Mouse (Mus musculus) forebrain, embryonic 15.5 days (tissue): ENCODE measurements at regions not wholly inside any gene's neighbourhood (a gene's known extent, or its start where the extent isn't known, plus 50 kb on each side); places are given as distances from the start of the nearest gene placed in this dataset.

Experiments
- ATAC-seq: fragments of 200-750 bp; cut with Nextera tagmentation; replicated peaks from 2 replicates; pipeline ENCODE4 v1.8.0; 2017; ENCODE audit warnings: mild to moderate bottlenecking, moderate TSS enrichment, moderate library complexity
- H3K27ac ChIP-seq: fragments of 300-500 bp; sonication (generic); replicated peaks from 2 replicates; pipeline ENCODE4 v1.5.1; 2015; ENCODE audit warnings: mild to moderate bottlenecking, inconsistent platforms
- H3K27me3 ChIP-seq: fragments of 300-500 bp; sonication (generic); 2 replicates; pipeline ENCODE4 v1.6.1; 2015; ENCODE audit warnings: inconsistent platforms
- H3K36me3 ChIP-seq: fragments of 300-500 bp; sonication (generic); 2 replicates; pipeline ENCODE4 v1.6.1; 2015; ENCODE audit warnings: mild to moderate bottlenecking, inconsistent platforms
- H3K4me1 ChIP-seq: fragments of 300-500 bp; sonication (generic); 2 replicates; pipeline ENCODE4 v1.6.1; 2015; ENCODE audit warnings: inconsistent platforms
- H3K4me2 ChIP-seq: fragments of 300-500 bp; sonication (generic); replicated peaks from 2 replicates; pipeline ENCODE4 v1.6.1; 2015; ENCODE audit warnings: mild to moderate bottlenecking, inconsistent platforms
- H3K4me3 ChIP-seq: fragments of 300-500 bp; sonication (generic); 2 replicates; pipeline ENCODE4 v1.5.1; 2015; ENCODE audit warnings: mild to moderate bottlenecking, inconsistent platforms
- H3K9ac ChIP-seq: fragments of 300-500 bp; sonication (generic); replicated peaks from 2 replicates; pipeline ENCODE4 v1.6.1; 2015; ENCODE audit warnings: mild to moderate bottlenecking, inconsistent platforms
- H3K9me3 ChIP-seq: fragments of 300-500 bp; sonication (generic); 2 replicates; pipeline ENCODE4 v1.6.1; 2016; ENCODE audit warnings: inconsistent platforms
- WGBS: fragments of 180-500 bp; shearing (Covaris S2); methylation state at CpG from one replicate; pipeline ENCODE4 v1.1.7; 2015; ENCODE audit warnings: mixed read lengths; 5-methylcytosine and 5-hydroxymethylcytosine counted together

DNA sequence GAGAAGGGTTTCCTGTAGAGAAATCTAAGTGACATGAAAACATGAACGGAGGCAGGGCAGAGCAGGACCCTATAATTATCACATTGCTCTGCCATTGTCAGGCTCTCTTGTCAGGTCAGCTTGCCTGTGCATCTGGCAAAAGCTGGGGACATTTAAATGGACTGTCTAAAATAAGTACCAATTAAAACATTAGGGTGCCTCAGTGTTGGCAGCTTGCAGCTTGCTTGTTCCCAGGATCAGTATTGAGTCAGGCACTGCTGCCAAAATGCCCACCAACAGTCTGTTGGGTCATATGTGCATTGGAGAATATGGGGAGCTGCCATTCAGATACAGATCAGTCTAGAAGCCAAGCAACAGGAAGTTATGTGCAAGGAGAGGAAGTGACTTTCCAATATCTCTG lies 349.5 kb upstream of the B3gat1 start:
- Histone ChIP-seq H3K4me3 (no peak overlapping the region), H3K9ac (no peak overlapping the region), H3K9me3 (no peaks in the 10 kb centered on the region), H3K4me1 (no peaks in the 10 kb centered on the region), H3K4me2 (no peak overlapping the region), H3K27me3 (no peaks in the 10 kb centered on the region), H3K27ac (no peak overlapping the region), H3K36me3 (no peaks in the 10 kb centered on the region)
- peak; percentile 85 for ATAC-seq
- 13% methylated on average over 1 of the region's 1 CpGs for WGBS

DNA sequence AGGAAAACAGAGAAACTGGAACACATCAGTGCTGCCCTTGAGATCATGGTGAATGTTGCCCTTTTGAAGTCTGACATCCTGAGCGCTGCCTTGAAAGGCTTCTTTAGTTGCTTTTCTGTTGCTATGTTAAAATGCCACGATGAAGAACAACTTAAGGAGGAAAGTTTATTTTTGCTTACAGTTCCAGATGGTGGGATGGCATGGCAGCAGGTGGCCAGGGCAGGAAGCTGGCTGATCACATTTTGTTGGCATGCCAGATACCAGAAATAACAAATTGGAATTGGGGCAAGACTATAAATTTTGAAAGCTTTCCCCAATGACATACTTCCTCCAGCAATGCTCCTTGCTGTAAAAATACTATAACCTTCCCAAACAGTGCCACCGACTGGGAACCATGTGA lies 334.9 kb upstream of the B3gat1 start:
- no peaks in the 10 kb centered on the region for H3K9me3 ChIP-seq
- ATAC-seq = no peak
- H3K27me3 ChIP-seq = no peaks in the 10 kb centered on the region
- no peak overlapping the region for H3K27ac ChIP-seq
- no peak overlapping the region for H3K4me2 ChIP-seq
- 81% methylated on average over 3 of the region's 3 CpGs for whole genome bisulfite sequencing
- H3K36me3 ChIP-seq = no peaks in the 10 kb centered on the region
- H3K4me3 ChIP-seq = no peak overlapping the region
- H3K4me1 ChIP-seq = no peaks in the 10 kb centered on the region
- H3K9ac ChIP-seq = no peak overlapping the region

DNA sequence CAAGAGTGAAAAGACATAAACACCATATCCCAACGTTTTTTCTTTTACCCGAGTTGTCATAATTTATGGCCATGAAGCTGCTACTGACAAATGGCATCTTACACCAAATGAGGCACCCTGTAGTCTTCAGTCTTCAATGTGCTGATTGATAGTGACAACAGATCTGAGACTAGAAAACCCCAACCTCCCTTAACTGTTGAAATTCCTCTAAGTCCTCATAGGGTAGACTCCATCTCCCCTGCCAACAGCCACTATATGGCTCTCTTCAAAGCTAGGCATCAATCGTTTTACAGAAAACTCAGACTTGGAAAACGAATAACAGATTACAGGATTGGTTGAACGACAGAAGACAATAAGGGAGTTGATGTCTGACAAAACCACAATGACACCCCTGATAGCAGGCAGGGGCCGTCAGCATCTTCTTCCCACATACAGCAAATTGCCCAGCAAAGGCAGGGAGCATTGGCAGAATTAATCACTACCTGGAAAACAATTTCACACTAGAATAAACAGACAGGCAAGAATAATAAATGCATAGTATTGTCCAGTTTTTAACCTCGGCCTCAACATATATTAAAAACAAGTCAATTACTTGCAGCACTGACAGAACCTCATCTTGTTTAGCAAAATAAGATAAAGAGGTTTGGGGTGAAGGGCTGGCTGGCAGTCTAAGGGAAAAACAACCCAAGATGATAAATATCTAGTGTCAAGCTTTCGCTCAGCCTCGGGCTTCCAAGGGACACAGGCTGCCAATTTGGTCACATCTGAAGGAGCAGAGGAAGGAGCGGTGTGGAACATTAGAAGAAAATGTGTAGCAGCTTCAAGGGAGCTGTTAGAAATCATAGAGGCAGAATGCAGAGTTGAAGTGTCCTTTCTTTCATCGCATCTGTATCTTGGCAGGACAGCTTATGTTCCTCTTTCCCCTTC lies 310.4 kb upstream of the B3gat1 start:
- WGBS = 61% methylated on average over 11 of the region's 11 CpGs
- Histone ChIP-seq H3K4me1 (peaks cover 6% of the 10 kb centered on the region; the same call in 1 of the 2 replicates), H3K4me3 (no peak overlapping the region), H3K36me3 (no peaks in the 10 kb centered on the region), H3K27me3 (no peaks in the 10 kb centered on the region), H3K9ac (no peak overlapping the region), H3K9me3 (no peaks in the 10 kb centered on the region), H3K4me2 (no peak overlapping the region), H3K27ac (no peak overlapping the region)
- no peak for ATAC-seq

DNA sequence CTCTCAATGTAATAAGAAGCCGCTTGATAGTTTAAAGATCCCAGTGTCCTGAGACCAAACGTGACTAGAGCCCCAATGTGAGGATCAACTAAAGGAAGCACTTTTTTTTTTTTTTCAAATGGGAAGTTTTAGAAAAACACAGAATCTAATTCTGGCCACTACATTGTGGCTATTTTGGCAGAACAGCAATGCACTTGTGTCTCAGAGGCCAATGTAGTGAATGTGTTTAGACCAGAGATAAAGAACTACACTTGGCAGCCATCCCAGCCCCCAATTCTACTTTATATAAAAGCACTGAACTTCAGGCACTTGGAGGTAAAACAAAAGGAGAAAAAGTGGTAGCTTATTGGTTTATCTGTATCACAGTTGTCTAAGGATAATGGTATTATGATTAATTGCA lies 298.0 kb upstream of the B3gat1 start:
- Histone ChIP-seq H3K4me2 (no peak overlapping the region), H3K9ac (no peak overlapping the region), H3K4me3 (no peak overlapping the region), H3K4me1 (0 out of 2 replicates have a peak, but pooled peaks cover 3% of the 10 kb centered on the region), H3K9me3 (no peaks in the 10 kb centered on the region), H3K36me3 (no peaks in the 10 kb centered on the region), H3K27me3 (no peaks in the 10 kb centered on the region), H3K27ac (no peak overlapping the region)
- ATAC-seq = peak; percentile 73
- 21% methylated on average over 2 of the region's 2 CpGs for WGBS

DNA sequence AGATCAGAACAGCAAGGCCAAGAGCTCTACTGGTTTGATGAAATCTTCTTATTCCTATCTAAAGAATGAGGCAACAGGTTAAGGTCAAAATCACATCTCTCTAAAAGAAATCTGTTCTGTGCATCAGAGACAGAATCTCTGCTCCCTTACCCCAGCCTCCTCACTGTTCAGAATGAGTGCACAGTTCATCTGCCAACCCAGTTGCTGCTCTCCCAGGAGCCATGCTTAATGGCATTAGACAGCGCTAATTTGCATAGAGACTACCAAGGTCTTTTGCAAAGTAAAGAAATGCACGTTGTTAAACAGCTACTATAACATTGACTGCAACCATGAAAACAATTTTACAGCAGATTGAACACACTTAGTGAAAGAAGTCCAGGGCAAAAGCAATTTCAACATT lies 296.3 kb upstream of the B3gat1 start:
- Histone ChIP-seq H3K4me1 (0 out of 2 replicates have a peak, but pooled peaks cover 3% of the 10 kb centered on the region), H3K4me2 (no peak overlapping the region), H3K4me3 (no peak overlapping the region), H3K9ac (no peak overlapping the region), H3K9me3 (no peaks in the 10 kb centered on the region), H3K27ac (no peak overlapping the region), H3K36me3 (no peaks in the 10 kb centered on the region), H3K27me3 (no peaks in the 10 kb centered on the region)
- no peak for ATAC-seq
- 48% methylated on average over 2 of the region's 2 CpGs for WGBS

DNA sequence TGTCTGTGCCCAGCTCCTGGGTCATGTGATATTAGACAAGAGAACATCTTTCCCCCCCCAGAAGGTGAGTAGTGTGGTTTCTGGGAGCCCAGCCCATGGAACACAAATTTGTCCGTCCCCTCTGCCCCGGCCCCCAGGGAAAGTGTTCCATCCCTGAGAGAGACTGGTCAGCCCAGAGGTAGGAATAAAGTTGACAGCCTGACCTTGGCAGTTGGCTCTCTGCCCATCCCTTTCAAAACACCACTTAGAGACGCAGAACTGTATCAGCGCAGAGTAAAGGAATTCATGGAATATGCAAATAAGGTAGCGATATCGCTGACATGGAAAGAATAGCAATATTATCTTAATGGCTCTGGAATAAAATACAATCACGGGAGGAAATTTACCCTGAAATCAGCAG lies 279.6 kb upstream of the B3gat1 start:
- Histone ChIP-seq H3K4me2 (no peak overlapping the region), H3K4me1 (peaks cover 6% of the 10 kb centered on the region; the same call in 1 of the 2 replicates), H3K9me3 (no peaks in the 10 kb centered on the region), H3K36me3 (no peaks in the 10 kb centered on the region), H3K27ac (no peak overlapping the region), H3K4me3 (no peak overlapping the region), H3K9ac (no peak overlapping the region), H3K27me3 (no peaks in the 10 kb centered on the region)
- no peak for ATAC-seq
- WGBS = 58% methylated on average over 7 of the region's 7 CpGs

DNA sequence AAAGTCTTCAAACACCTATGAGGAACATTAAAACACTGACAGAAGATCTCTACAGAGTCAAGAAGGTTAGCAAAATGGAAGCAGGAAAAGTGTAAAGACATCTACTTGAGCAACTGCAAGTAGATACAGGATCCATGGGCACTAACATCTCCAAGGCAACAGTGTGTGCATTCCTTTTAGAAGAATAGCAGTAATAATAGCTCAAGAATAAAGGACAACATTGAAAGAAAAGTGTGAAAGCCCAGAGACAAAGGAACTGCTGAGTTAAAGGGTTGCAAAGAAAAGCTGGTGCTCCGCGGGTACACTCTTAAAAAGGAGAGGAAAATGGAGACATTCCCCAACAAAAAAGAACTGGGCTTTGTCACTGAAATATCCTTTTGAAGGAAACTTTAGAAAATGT lies 272.4 kb upstream of the B3gat1 start:
- Histone ChIP-seq H3K36me3 (no peaks in the 10 kb centered on the region), H3K4me2 (no peak overlapping the region), H3K27ac (no peak overlapping the region), H3K9ac (no peak overlapping the region), H3K27me3 (no peaks in the 10 kb centered on the region), H3K4me3 (no peak overlapping the region), H3K4me1 (no peaks in the 10 kb centered on the region; the same call in 1 of the 2 replicates), H3K9me3 (no peaks in the 10 kb centered on the region)
- no peak for ATAC-seq
- 0% methylated on average over 2 of the region's 2 CpGs for WGBS

DNA sequence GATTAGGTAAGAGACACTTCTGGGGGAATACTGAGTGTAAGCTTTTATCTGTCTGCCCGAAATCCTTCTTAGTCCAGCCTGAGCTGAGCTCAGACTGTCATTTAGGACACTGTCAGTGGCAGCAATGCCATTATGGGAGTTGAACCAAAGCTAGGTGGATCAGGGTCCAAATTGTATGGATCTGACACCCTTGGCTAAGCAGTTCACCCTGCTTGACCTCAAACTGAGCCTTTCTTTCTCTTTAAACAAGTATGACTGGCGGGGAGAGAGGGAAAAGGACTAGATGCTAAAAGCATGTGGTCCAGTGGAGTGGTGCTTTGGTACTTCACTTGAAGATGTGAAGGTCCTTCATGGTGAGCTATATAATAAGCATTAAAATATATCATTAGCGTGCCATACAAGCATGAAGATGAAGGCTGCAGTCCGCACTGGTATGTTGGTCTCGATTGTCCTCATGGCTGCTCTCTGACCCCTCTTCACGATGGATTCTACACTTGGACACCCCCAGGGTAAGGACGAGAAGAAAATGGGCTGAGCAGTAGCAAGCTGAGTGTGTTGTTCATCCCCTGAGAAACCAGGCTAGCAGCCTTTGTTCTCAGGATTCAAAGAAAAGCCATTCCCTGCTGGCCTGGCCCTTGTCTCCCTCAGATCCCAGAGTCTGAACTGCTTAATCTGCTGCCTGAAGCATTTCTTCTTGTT lies 262.7 kb upstream of the B3gat1 start:
- Histone ChIP-seq H3K36me3 (no peaks in the 10 kb centered on the region), H3K9me3 (no peaks in the 10 kb centered on the region), H3K9ac (no peak overlapping the region), H3K4me2 (no peak overlapping the region), H3K4me3 (no peak overlapping the region), H3K27me3 (no peaks in the 10 kb centered on the region), H3K27ac (no peak overlapping the region), H3K4me1 (peaks cover 4% of the 10 kb centered on the region; the same call in 1 of the 2 replicates)
- no peak for ATAC-seq
- WGBS = 40% methylated on average over 7 of the region's 7 CpGs

DNA sequence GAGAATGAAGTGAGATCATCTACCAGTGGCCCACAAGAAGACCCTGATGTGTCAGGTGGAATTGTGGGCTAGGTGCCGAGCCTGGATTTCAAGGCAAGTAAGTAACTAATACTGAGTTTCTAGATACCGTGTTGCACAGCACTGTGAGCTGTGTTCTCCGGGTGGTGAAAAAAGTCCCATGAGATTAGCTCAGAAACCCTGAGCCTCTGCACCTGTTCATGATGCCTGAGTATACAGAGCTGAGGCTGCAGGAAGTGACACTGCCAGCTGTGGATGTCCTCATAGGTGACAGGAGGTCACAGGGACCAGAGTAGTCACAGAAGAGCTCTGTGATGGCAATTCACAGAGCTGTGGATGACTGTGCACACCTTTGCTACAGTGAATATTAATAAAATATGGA lies 257.2 kb upstream of the B3gat1 start:
- no peak overlapping the region for H3K4me3 ChIP-seq
- H3K4me1 ChIP-seq = no peaks in the 10 kb centered on the region
- no peaks in the 10 kb centered on the region for H3K27me3 ChIP-seq
- 90% methylated on average over 3 of the region's 3 CpGs for WGBS
- H3K27ac ChIP-seq = no peak overlapping the region; the same call in 1 of the 2 replicates
- no peaks in the 10 kb centered on the region for H3K9me3 ChIP-seq
- no peak for ATAC-seq
- H3K4me2 ChIP-seq = no peak overlapping the region
- no peaks in the 10 kb centered on the region for H3K36me3 ChIP-seq
- H3K9ac ChIP-seq = no peak overlapping the region

DNA sequence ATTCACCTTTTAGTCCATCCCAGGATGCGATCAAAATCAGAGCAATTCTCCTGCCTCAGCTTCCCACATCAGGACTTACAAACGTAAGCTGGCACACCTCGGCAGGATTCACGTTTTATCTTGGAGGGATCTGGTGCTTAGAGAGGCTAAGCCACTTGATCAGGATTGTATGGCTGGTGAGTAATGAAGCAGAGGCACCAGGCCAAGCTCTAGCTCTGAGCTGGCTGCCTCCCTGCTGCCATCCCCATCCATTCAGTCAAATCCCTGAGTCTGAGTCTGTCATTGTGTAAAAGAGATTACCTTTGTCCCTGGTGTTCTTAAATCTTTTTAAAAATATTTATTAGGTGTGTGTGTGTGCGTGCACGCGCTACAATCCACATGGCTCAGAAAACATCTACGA lies 252.6 kb upstream of the B3gat1 start:
- WGBS = 78% methylated on average over 8 of the region's 8 CpGs

DNA sequence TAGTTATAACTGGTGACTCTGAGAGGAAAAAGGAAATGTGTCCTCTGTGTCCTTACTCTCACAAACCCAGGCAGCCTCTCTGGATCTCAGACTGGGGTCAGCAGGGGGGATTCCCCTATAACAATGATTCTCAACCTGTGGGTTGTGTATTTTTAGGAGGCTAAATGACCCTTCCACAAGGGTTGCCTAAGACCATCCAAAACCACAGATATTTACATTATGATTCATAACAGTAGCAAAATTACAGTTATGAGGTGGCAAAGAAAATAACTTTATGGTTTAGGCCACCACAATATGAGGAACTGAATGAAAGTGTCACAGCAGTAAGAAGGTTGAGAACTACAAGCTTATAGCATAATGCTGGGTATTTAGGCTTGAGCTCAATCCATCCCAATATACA lies 251.6 kb upstream of the B3gat1 start:
- no peak for ATAC-seq
- Histone ChIP-seq H3K4me1 (no peaks in the 10 kb centered on the region), H3K36me3 (no peaks in the 10 kb centered on the region), H3K9ac (no peak overlapping the region), H3K27me3 (no peaks in the 10 kb centered on the region), H3K4me2 (no peak overlapping the region), H3K27ac (no peak overlapping the region), H3K9me3 (no peaks in the 10 kb centered on the region), H3K4me3 (no peak overlapping the region)

More for the DNA sequence above, 252.6 kb upstream of the B3gat1 start:
- no peak for ATAC-seq
- Histone ChIP-seq H3K4me3 (no peak overlapping the region), H3K27ac (no peak overlapping the region), H3K9ac (no peak overlapping the region), H3K9me3 (no peaks in the 10 kb centered on the region), H3K4me1 (no peaks in the 10 kb centered on the region), H3K27me3 (no peaks in the 10 kb centered on the region), H3K36me3 (no peaks in the 10 kb centered on the region), H3K4me2 (no peak overlapping the region)

DNA sequence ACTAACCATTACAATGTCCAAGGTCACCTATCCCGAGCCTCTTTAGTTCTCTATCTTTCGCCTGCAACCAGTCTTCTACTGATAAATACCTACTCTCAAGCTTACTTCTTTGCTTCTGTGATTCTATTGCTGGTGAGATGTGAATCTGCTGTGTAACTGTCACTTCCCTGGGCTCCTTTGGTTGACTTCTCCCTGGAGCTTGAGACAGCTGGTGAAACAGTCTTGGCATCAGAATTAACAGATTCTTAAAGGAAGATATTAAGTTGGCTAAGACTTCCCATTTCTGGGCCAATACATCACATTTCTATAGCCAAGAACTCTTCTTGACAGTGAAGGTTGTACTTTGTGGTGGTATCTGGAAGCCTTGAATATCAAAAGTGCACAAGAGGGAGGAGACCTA lies 239.8 kb upstream of the B3gat1 start:
- Histone ChIP-seq H3K9me3 (no peaks in the 10 kb centered on the region), H3K9ac (no peak overlapping the region), H3K27me3 (no peaks in the 10 kb centered on the region), H3K36me3 (no peaks in the 10 kb centered on the region), H3K4me1 (no peaks in the 10 kb centered on the region), H3K4me3 (no peak overlapping the region), H3K4me2 (no peak overlapping the region), H3K27ac (peak overlapping the region; percentile 50; the same call in 1 of the 2 replicates)
- 74% methylated on average over 2 of the region's 2 CpGs for WGBS
- ATAC-seq = no peak
